Mouse (Mus musculus): ENCODE measurements around the gene Phactr2.

- no peak for TF ChIP-seq CTCF (IDR thresholded peaks at IDR 0.05; ENCODE audit: low read depth, low read length)
- TF ChIP-seq TAL1 (conservative IDR thresholded peaks at IDR 0.05; ENCODE audit: low read depth, low read length): no peak
- no peak for TF ChIP-seq GATA2 (IDR thresholded peaks at IDR 0.05; ENCODE audit: borderline replicate concordance, low read depth, low read length)
Measured at GRCm38 (mm10) chr10:13323806-13324411, 150.3 kb downstream of the Phactr2 start.
